Mouse (Mus musculus) neutrophil, adult 65 days (primary cell): Measurements from ENCODE around the gene Oscar. TPM values are rescaled to one million over a fixed set of nuclear protein-coding genes. Genes with fewer than 3 reads are reported as not detected.

Experiments
- total RNA-seq: library from RNA; stranded (reverse); gene quantifications from 2 replicates; pipeline ENCODE4 v1.2.4, GENCODE M21; 2023

The Oscar gene
- not detected in 2 replicates for total RNA-seq

GRCm38 (mm10) chr7:3616057-3616388 lies at the start of gene Oscar:
Gene Oscar (minus strand): TSS chr7:3616157.

GRCm38 (mm10) chr7:3665215-3666114 lies 49.5 kb upstream of the Oscar start, which contains the start of gene Leng1:
Gene Leng1 (minus strand): TSS chr7:3665840.

GRCm38 (mm10) chr7:3644672-3645487 lies 28.9 kb upstream of the Oscar start, which contains the start of gene Cnot3:
Gene Cnot3 (plus strand): TSS chr7:3645268.

GRCm38 (mm10) chr7:3629543-3630477 lies 13.9 kb upstream of the Oscar start, which contains the start of the genes Tfpt and Prpf31:
Gene Tfpt (minus strand): TSS chr7:3629929.
Gene Prpf31 (plus strand): TSS chr7:3629985.

GRCm38 (mm10) chr7:3617242-3617995 lies 1.5 kb upstream of the Oscar start, which contains the start of gene Ndufa3:
Gene Ndufa3 (plus strand): TSS chr7:3617373.

Other genes starting within 250 kb of the Oscar start
- not detected in 2 replicates for gene Cacng8, start 225.5 kb downstream of the Oscar start, total RNA-seq
- not detected in 2 replicates for gene Cacng6, start 192.0 kb downstream of the Oscar start, total RNA-seq
- gene Tarm1, start 113.5 kb downstream of the Oscar start, total RNA-seq: 52.4 and 54.9 TPM in 2 replicates
- 255 and 302 TPM in 2 replicates for gene Ndufa3, start 1.2 kb upstream of the Oscar start, total RNA-seq
- gene Tfpt, start 13.8 kb upstream of the Oscar start, total RNA-seq: 19.2 and 24.4 TPM in 2 replicates
- gene Prpf31, start 13.8 kb upstream of the Oscar start, total RNA-seq: 23.5 and 27.7 TPM in 2 replicates
- gene Cnot3, start 29.1 kb upstream of the Oscar start, total RNA-seq: 72.2 and 93.0 TPM in 2 replicates
- 5.6 and 6.7 TPM in 2 replicates for gene Leng1, start 49.7 kb upstream of the Oscar start, total RNA-seq
- gene Tmc4, start 61.4 kb upstream of the Oscar start, total RNA-seq: 18.1 and 19.3 TPM in 2 replicates
- 35.7 and 48.3 TPM in 2 replicates for gene Tsen34, start 76.7 kb upstream of the Oscar start, total RNA-seq
- 184 and 188 TPM in 2 replicates for gene Mboat7, start 77.4 kb upstream of the Oscar start, total RNA-seq
- gene Rps9, start 87.8 kb upstream of the Oscar start, total RNA-seq: 964 and 1,181 TPM in 2 replicates
- 306 and 318 TPM in 2 replicates for gene Pirb, start 104.2 kb upstream of the Oscar start, total RNA-seq
- gene Gm15448, start 209.5 kb upstream of the Oscar start, total RNA-seq: 84.0 and 90.4 TPM in 2 replicates
- gene Pira2, start 228.9 kb upstream of the Oscar start, total RNA-seq: 69.3 and 76.6 TPM in 2 replicates